Mouse (Mus musculus): ENCODE data around the gene Itpa.

Gene Itpa

GRCm38 (mm10) chr2:130727752-130728151 is 60.3 kb downstream of the Itpa start:
- DNase-seq (ENCODE audit: low read depth, low spot score) = no peak

GRCm38 (mm10) chr2:130728906-130729585 is 61.6 kb downstream of the Itpa start:
- no peak for DNase-seq (ENCODE audit: low read depth, low spot score)

GRCm38 (mm10) chr2:130730746-130731145 is 63.3 kb downstream of the Itpa start:
- DNase-seq (ENCODE audit: low read depth, low spot score) = no peak
